Comparison of ENCODE assay signal across 13 mouse cellular contexts in genomic region chr3:145004422-145004821, GRCm38 (mm10). TPM values are rescaled to one million over a fixed set of nuclear protein-coding genes. Genes with fewer than 3 reads are reported as not detected.
A peak's percentile ranks its signal among the peaks of the same experiment; 100 is the strongest.
DNase-seq lines count a peak whose midpoint lies in the region; ATAC-seq lines count a peak whose summit lies in the region.
"Had no signal": no experiment of that assay in that cellular context is flagged by ENCODE, and none has a peak within 500 bp of the region (broad histone marks: within the 10 kb centered on the region; RNA-seq: fewer than 3 reads in every experiment).

No protein-coding gene starts in this region.

- H3K36me3 ChIP-seq in hindbrain, embryonic 11.5 days (ENCODE audit: control insufficient read depth, insufficient read depth, low read length) = no peaks in the 10 kb centered on the region
- H3K36me3 ChIP-seq in hindbrain, embryonic 13.5 days = no peaks in the 10 kb centered on the region
- no peaks in the 10 kb centered on the region for H3K36me3 ChIP-seq in midbrain, embryonic 14.5 days (ENCODE audit: control insufficient read depth, insufficient read depth, low read length)
- H3K36me3 ChIP-seq in midbrain, embryonic 10.5 days = no peaks in the 10 kb centered on the region
- H3K36me3 ChIP-seq: liver, embryonic 13.5 days had no signal

- no peaks in the 10 kb centered on the region for H3K27me3 ChIP-seq in hindbrain, embryonic 11.5 days (ENCODE audit: control insufficient read depth, insufficient read depth, low read length)
- no peaks in the 10 kb centered on the region for H3K27me3 ChIP-seq in hindbrain, embryonic 13.5 days
- H3K27me3 ChIP-seq in midbrain, embryonic 14.5 days (ENCODE audit: control insufficient read depth, insufficient read depth, low read length) = no peaks in the 10 kb centered on the region
- no peaks in the 10 kb centered on the region for H3K27me3 ChIP-seq in midbrain, embryonic 10.5 days (ENCODE audit: low read depth, poor library complexity, severe bottlenecking)
- H3K27me3 ChIP-seq: liver, embryonic 13.5 days had no signal

- H3K4me2 ChIP-seq in hindbrain, embryonic 11.5 days (replicated peaks; ENCODE audit: low read depth, low read length) = no peak overlapping the region
- H3K4me2 ChIP-seq in hindbrain, embryonic 13.5 days = no peak overlapping the region
- H3K4me2 ChIP-seq in midbrain, embryonic 14.5 days (ENCODE audit: low read length) = no peak overlapping the region
- H3K4me2 ChIP-seq: liver, embryonic 13.5 days had no signal

- no peaks in the 10 kb centered on the region for H3K4me1 ChIP-seq in hindbrain, embryonic 11.5 days (replicated peaks; ENCODE audit: control insufficient read depth, insufficient read depth, low read length)
- no peaks in the 10 kb centered on the region for H3K4me1 ChIP-seq in hindbrain, embryonic 13.5 days (replicated peaks)
- H3K4me1 ChIP-seq in midbrain, embryonic 14.5 days (ENCODE audit: control insufficient read depth, insufficient read depth, low read length) = no peaks in the 10 kb centered on the region
- no peaks in the 10 kb centered on the region for H3K4me1 ChIP-seq in midbrain, embryonic 10.5 days
- H3K4me1 ChIP-seq: liver, embryonic 13.5 days had no signal

- ATAC-seq in hindbrain, embryonic 11.5 days (ENCODE audit: low FRiP score) = no peak
- no peak for ATAC-seq in hindbrain, embryonic 13.5 days (ENCODE audit: low FRiP score)
- ATAC-seq in midbrain, embryonic 14.5 days (ENCODE audit: low FRiP score, low TSS enrichment) = no peak

- no peaks in the 10 kb centered on the region for H3K9me3 ChIP-seq in hindbrain, embryonic 11.5 days (ENCODE audit: control insufficient read depth, low read length)
- H3K9me3 ChIP-seq in hindbrain, embryonic 13.5 days = no peaks in the 10 kb centered on the region
- no peaks in the 10 kb centered on the region for H3K9me3 ChIP-seq in midbrain, embryonic 14.5 days (ENCODE audit: control insufficient read depth, low read length)
- H3K9me3 ChIP-seq in midbrain, embryonic 10.5 days (replicated peaks) = no peaks in the 10 kb centered on the region
- H3K9me3 ChIP-seq: liver, embryonic 13.5 days had no signal

- DNase-seq in hindbrain, embryonic 11.5 days (ENCODE audit: low spot score) = peak; percentile 26
- DNase-seq in midbrain, embryonic 14.5 days = peak; percentile 25
- no peak for DNase-seq in midbrain, embryonic 10.5 days (ENCODE audit: low spot score)
- peak; percentile 9 for DNase-seq in ZHBTc4 (ENCODE audit: low read depth, low spot score)
- peak; percentile 2 for DNase-seq in telencephalon, adult 2 months (ENCODE audit: low read depth, low spot score)
- DNase-seq in cerebellum, postnatal 25 days = no peak
- DNase-seq in kidney, adult 8-10 months = no peak
- DNase-seq: cerebellum, adult 8-10 months; kidney, adult 11 months; liver, embryonic 13.5 days had no signal

- H3K27ac ChIP-seq in hindbrain, embryonic 11.5 days (ENCODE audit: low read depth, low read length) = no peak overlapping the region
- no peak overlapping the region for H3K27ac ChIP-seq in hindbrain, embryonic 13.5 days
- no peak overlapping the region for H3K27ac ChIP-seq in midbrain, embryonic 14.5 days (replicated peaks; ENCODE audit: low read depth, low read length)
- H3K27ac ChIP-seq in midbrain, embryonic 10.5 days (replicated peaks) = no peak overlapping the region
- H3K27ac ChIP-seq: liver, embryonic 13.5 days had no signal

- no peak overlapping the region for H3K9ac ChIP-seq in hindbrain, embryonic 11.5 days (ENCODE audit: low read depth, low read length)
- H3K9ac ChIP-seq in hindbrain, embryonic 13.5 days = no peak overlapping the region
- H3K9ac ChIP-seq in midbrain, embryonic 14.5 days (replicated peaks; ENCODE audit: low read length) = no peak overlapping the region
- H3K9ac ChIP-seq: liver, embryonic 13.5 days had no signal

- no peak overlapping the region for H3K4me3 ChIP-seq in hindbrain, embryonic 11.5 days (ENCODE audit: low read depth, low read length)
- no peak overlapping the region for H3K4me3 ChIP-seq in hindbrain, embryonic 13.5 days
- H3K4me3 ChIP-seq in midbrain, embryonic 14.5 days (replicated peaks; ENCODE audit: low read depth, low read length) = no peak overlapping the region
- no peak overlapping the region for H3K4me3 ChIP-seq in midbrain, embryonic 10.5 days
- H3K4me3 ChIP-seq: liver, embryonic 13.5 days had no signal

- 36% methylated on average over 5 of the region's 5 CpGs for WGBS in hindbrain, embryonic 11.5 days
- WGBS in hindbrain, embryonic 13.5 days = 36% methylated on average over 5 of the region's 5 CpGs
- WGBS in midbrain, embryonic 14.5 days = 33% methylated on average over 5 of the region's 5 CpGs
- WGBS in midbrain, embryonic 10.5 days = 38% methylated on average over 5 of the region's 5 CpGs

RNA-seq across cellular contexts. Expression of gene Clca1, which starts 28.2 kb away (rescaled TPM):
- not detected in 2 replicates for polyA plus RNA-seq in hindbrain, embryonic 11.5 days (2014; fragmentation: Nextera tagmentation; extraction: Ambion mirVana)
- polyA plus RNA-seq in hindbrain, embryonic 13.5 days (2015; fragmentation: Nextera tagmentation; extraction: Ambion mirVana) = not detected in 2 replicates
- polyA plus RNA-seq in midbrain, embryonic 14.5 days (2014; fragmentation: Nextera tagmentation; extraction: Ambion mirVana) = not detected in 2 replicates
- polyA plus RNA-seq in midbrain, embryonic 10.5 days (2016; fragmentation: Nextera tagmentation; extraction: Ambion mirVana) = not detected in 2 replicates
- polyA plus RNA-seq: frontal cortex, adult 2 months; liver, embryonic 13.5 days had no signal

RNA-seq across cellular contexts. Expression of gene Clca4a, which starts 29.6 kb away (rescaled TPM):
- 0.08 TPM in 1 of 2 replicates, not detected in the other for polyA plus RNA-seq in hindbrain, embryonic 11.5 days (2014; fragmentation: Nextera tagmentation; extraction: Ambion mirVana)
- not detected in 2 replicates for polyA plus RNA-seq in hindbrain, embryonic 13.5 days (2015; fragmentation: Nextera tagmentation; extraction: Ambion mirVana)
- not detected in 2 replicates for polyA plus RNA-seq in midbrain, embryonic 14.5 days (2014; fragmentation: Nextera tagmentation; extraction: Ambion mirVana)
- polyA plus RNA-seq in midbrain, embryonic 10.5 days (2016; fragmentation: Nextera tagmentation; extraction: Ambion mirVana) = not detected in 2 replicates
- polyA plus RNA-seq: embryonic facial prominence, embryonic 14.5 days; frontal cortex, adult 2 months; liver, embryonic 13.5 days had no signal

Comparison
In these comparisons a context has a peak if more than half of its experiments do, and no peak if none do; other contexts are left out.
1. DNase-seq: peak in hindbrain, embryonic 11.5 days (single experiment), midbrain, embryonic 14.5 days (single experiment), ZHBTc4 (single experiment) and telencephalon, adult 2 months (single experiment); none in midbrain, embryonic 10.5 days (single experiment), cerebellum, postnatal 25 days (0 of 2) and kidney, adult 8-10 months (0 of 2).